Mouse (Mus musculus) testis, adult 2 months (tissue): Measurements from ENCODE around the gene Slc16a9.

Source experiments
- CTCF ChIP-seq: fragments of 200-500 bp; IDR thresholded peaks from 2 replicates; pipeline ENCODE4 v1.5.1; 2012; ENCODE audit warnings: low read depth, mild to moderate bottlenecking, inconsistent platforms, low read length, moderate library complexity; ENCODE audit not compliant: control insufficient read depth, insufficient read depth, insufficient replicate concordance
- POLR2A ChIP-seq: fragments of 200-500 bp; IDR thresholded peaks from 2 replicates; pipeline ENCODE4 v1.6.1; 2012; ENCODE audit warnings: low read depth, mild to moderate bottlenecking, inconsistent platforms, low read length, moderate library complexity; ENCODE audit not compliant: control insufficient read depth

DNA sequence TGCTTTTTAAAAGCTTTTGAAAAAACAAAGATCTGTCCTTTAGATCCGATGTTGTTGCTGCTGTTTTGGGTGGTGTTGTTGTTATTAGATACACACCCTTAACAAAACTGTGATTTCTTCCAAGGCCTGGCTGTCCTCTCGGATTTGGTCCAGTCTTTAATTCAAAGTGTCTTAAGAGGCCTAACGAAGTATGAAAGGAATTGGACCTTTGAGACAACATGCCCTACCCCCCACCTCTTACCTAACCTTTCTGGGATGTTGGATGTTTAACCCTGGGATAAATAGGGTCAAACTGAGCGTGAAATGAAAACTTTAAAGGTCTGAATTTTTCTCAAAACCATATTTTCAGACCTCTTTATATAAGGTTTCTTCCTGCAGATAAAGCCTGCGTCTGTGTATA lies 23.9 kb upstream of the Slc16a9 start:
- TF ChIP-seq CTCF (no peak), POLR2A (no peak)
